Mouse (Mus musculus): Measurements from ENCODE around the gene Hap1.

The Hap1 gene

GRCm38 (mm10) chr11:100355972-100356818 lies at the start of gene Hap1:
Gene Hap1 (minus strand): TSS chr11:100356128.
- in situ Hi-C loops (cut with MseI, MboI), result no loop called here

- in situ Hi-C loops (cut with MseI, MboI), result loop anchor here (5.0 kb wide), 2 partner anchors 37 to 42 kb away; no protein-coding TSS in a partner anchor
These were observed 48.6 kb upstream of the Hap1 start for GRCm38 (mm10) chr11:100404456-100405074.

- in situ Hi-C loops (cut with MseI, MboI), result no loop called here
These were observed 47.7 kb upstream of the Hap1 start for GRCm38 (mm10) chr11:100403445-100404134.

- in situ Hi-C loops (cut with MseI, MboI), result no loop called here
These were observed 46.8 kb upstream of the Hap1 start for GRCm38 (mm10) chr11:100402682-100403081.

GRCm38 (mm10) chr11:100402240-100402639 lies 46.3 kb upstream of the Hap1 start:
- in situ Hi-C loops (cut with MseI, MboI), result no loop called here

- in situ Hi-C loops (cut with MseI, MboI), result no loop called here
These were observed 44.9 kb upstream of the Hap1 start for GRCm38 (mm10) chr11:100400842-100401241.

GRCm38 (mm10) chr11:100399727-100400538 lies 44.0 kb upstream of the Hap1 start:
- in situ Hi-C loops (cut with MseI, MboI), result no loop called here

- in situ Hi-C loops (cut with MseI, MboI), result no loop called here
These were observed 43.4 kb upstream of the Hap1 start for GRCm38 (mm10) chr11:100399320-100399719.

- in situ Hi-C loops (cut with MseI, MboI), result no loop called here
These were observed 42.6 kb upstream of the Hap1 start for GRCm38 (mm10) chr11:100398517-100398916.

- in situ Hi-C loops (cut with MseI, MboI), result no loop called here
These were observed 41.9 kb upstream of the Hap1 start, which contains the start of gene Jup for GRCm38 (mm10) chr11:100397600-100398389. Gene Jup (minus strand): TSS chr11:100397763.

GRCm38 (mm10) chr11:100396886-100397599 lies 41.1 kb upstream of the Hap1 start:
- in situ Hi-C loops (cut with MseI, MboI), result no loop called here

- in situ Hi-C loops (cut with MseI, MboI), result no loop called here
These were observed 40.1 kb upstream of the Hap1 start for GRCm38 (mm10) chr11:100395861-100396631.

- in situ Hi-C loops (cut with MseI, MboI), result no loop called here
These were observed 39.3 kb upstream of the Hap1 start for GRCm38 (mm10) chr11:100395200-100395599.

GRCm38 (mm10) chr11:100394353-100395074 lies 38.6 kb upstream of the Hap1 start:
- in situ Hi-C loops (cut with MseI, MboI), result no loop called here

GRCm38 (mm10) chr11:100393733-100394132 lies 37.8 kb upstream of the Hap1 start:
- in situ Hi-C loops (cut with MseI, MboI), result no loop called here

- in situ Hi-C loops (cut with MseI, MboI), result no loop called here
These were observed 37.0 kb upstream of the Hap1 start for GRCm38 (mm10) chr11:100392958-100393357.

- in situ Hi-C loops (cut with MseI, MboI), result no loop called here
These were observed 36.0 kb upstream of the Hap1 start for GRCm38 (mm10) chr11:100391884-100392345.
